Mouse (Mus musculus): ENCODE data around the gene Stard13. TPM values are rescaled to one million over a fixed set of nuclear protein-coding genes. Genes with fewer than 3 reads are reported as not detected.

Stard13 gene
- not detected in 2 replicates for polyA plus RNA-seq (2012; ENCODE audit: low replicate concordance)

DNA sequence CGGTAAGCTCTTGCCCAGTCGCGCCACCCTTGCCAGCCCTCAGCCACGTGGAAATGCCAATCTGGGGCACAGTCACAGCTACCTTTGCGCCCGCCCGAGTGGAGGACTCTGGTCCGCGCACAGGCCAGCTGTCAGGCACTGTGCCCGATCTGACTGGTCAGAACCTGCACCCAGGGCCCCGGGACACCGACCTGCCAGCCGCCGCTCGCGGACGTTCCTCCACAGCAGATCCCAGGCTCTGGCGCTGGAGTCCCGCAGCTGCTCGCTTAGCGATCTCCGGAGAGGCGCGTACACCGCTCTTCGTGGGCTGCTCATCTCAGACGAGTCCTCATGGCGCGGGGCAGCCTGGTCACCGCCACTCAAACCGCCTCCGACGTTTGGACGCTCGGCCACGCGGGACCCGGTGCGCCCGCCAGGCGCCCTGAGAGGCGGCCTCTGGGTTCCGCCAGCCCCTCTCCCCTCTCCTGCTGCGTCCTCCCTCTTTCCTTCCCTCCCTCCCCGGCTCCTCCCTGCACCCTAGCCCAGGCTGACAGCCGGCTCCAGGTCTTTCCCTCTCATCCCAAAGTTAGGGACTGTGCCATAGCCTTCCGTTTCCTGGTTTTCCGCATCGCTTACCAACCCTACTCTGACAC lies at the start of gene Stard13:
TSS of gene Stard13 (minus strand) at position 437 of the 632 bp plus-strand sequence.

Other genes with a start within 250 kb of the Stard13 start
- not detected in 2 replicates for gene Gm42906, start 194.3 kb upstream of the Stard13 start, polyA plus RNA-seq (2012; ENCODE audit: low replicate concordance)

Measured in leukemia stem cell, adult 10-12 weeks (primary cell).